Mouse (Mus musculus) heart, embryonic 16.5 days (tissue): Measurements from ENCODE around the gene Snupn. TPM values are rescaled to one million over a fixed set of nuclear protein-coding genes. Genes with fewer than 3 reads are reported as not detected.

ENCODE experiments used
- ATAC-seq: fragments of 200-750 bp; cut with Nextera tagmentation; replicated peaks from 2 replicates; pipeline ENCODE4 v1.8.0; 2017; ENCODE audit warnings: moderate number of reproducible peaks; ENCODE audit not compliant: insufficient read depth, low FRiP score; ENCODE audit errors: extremely low read depth
- H3K27ac ChIP-seq: fragments of 300-500 bp; sonication (generic); 2 replicates; pipeline ENCODE4 v1.5.1; 2014; ENCODE audit warnings: mild to moderate bottlenecking, low read length, control low read depth, moderate library complexity
- H3K27me3 ChIP-seq: fragments of 300-500 bp; sonication (generic); 2 replicates; pipeline ENCODE4 v1.6.1; 2014; ENCODE audit warnings: low read length, mixed read lengths; ENCODE audit not compliant: control insufficient read depth, insufficient read depth
- H3K36me3 ChIP-seq: fragments of 300-500 bp; sonication (generic); 2 replicates; pipeline ENCODE4 v1.6.1; 2014; ENCODE audit not compliant: control insufficient read depth, insufficient read depth
- H3K4me1 ChIP-seq: fragments of 300-500 bp; sonication (generic); 2 replicates; pipeline ENCODE4 v1.6.1; 2014; ENCODE audit warnings: low read length, mixed read lengths; ENCODE audit not compliant: control insufficient read depth, insufficient read depth
- H3K4me2 ChIP-seq: fragments of 300-500 bp; sonication (generic); 2 replicates; pipeline ENCODE4 v1.6.1; 2014; ENCODE audit warnings: low read depth, mild to moderate bottlenecking, control low read depth, low read length
- H3K4me3 ChIP-seq: fragments of 300-500 bp; sonication (generic); 2 replicates; pipeline ENCODE4 v1.5.1; 2014; ENCODE audit warnings: mild to moderate bottlenecking, control low read depth, low read length
- H3K9ac ChIP-seq: fragments of 300-500 bp; sonication (generic); 2 replicates; pipeline ENCODE4 v1.6.1; 2014; ENCODE audit warnings: low read length, control low read depth
- H3K9me3 ChIP-seq: fragments of 300-500 bp; sonication (generic); replicated peaks from 2 replicates; pipeline ENCODE4 v1.6.1; 2016; ENCODE audit warnings: low read length; ENCODE audit not compliant: control insufficient read depth
- WGBS: fragments of 180-500 bp; shearing (Covaris S2); extraction: QIAGEN DNeasy Blood & Tissue Kit; methylation state at CpG from one replicate; pipeline ENCODE4 v1.1.7; 2014; 5-methylcytosine and 5-hydroxymethylcytosine counted together
- polyA plus RNA-seq: library from polyadenylated mRNA; unstranded; fragments of >200 nt; fragmentation: Nextera tagmentation; extraction: Ambion mirVana; gene quantifications from 2 replicates; pipeline ENCODE4 v1.2.1, GENCODE M21; 2015

Gene Snupn
- polyA plus RNA-seq, 1 experiment from 2014 or later, result 17.8 TPM

- Histone ChIP-seq H3K9ac (peak overlapping the region; percentile 38; the same call in 1 of the 2 replicates), H3K36me3 (peaks cover 10% of the 10 kb centered on the region), H3K9me3 (peaks cover 6% of the 10 kb centered on the region; the same call in 1 of the 2 replicates), H3K4me1 (peaks cover 44% of the 10 kb centered on the region), H3K27ac (no peak overlapping the region), H3K4me2 (peak overlapping the region; percentile 72), H3K4me3 (peak overlapping the region; percentile 60), H3K27me3 (no peaks in the 10 kb centered on the region; the same call in 1 of the 2 replicates)
- WGBS, result 61% methylated on average over 10 of the region's 10 CpGs
- no peak for ATAC-seq
These were observed 24.3 kb upstream of the Snupn start for GRCm38 (mm10) chr9:56926387-56926786.

- under 1% methylated on average over 35 of the region's 35 CpGs for WGBS
These were observed 23.3 kb upstream of the Snupn start for GRCm38 (mm10) chr9:56927191-56928012.

GRCm38 (mm10) chr9:56928041-56928811, 22.5 kb upstream of the Snupn start, which contains the start of gene Snx33:
Snx33 (minus strand) TSS chr9:56928371.
- H3K4me2 ChIP-seq, result peak within 1 kb of the TSS; percentile 72
- under 1% methylated on average over 50 of the region's 50 CpGs for WGBS

More at GRCm38 (mm10) chr9:56927191-56928012, 23.3 kb upstream of the Snupn start:
- ATAC-seq, result no peak
- Histone ChIP-seq H3K9me3 (no peaks in the 10 kb centered on the region), H3K27me3 (no peaks in the 10 kb centered on the region; the same call in 1 of the 2 replicates), H3K27ac (peak overlapping the region; percentile 88), H3K4me2 (peak overlapping the region; percentile 72), H3K4me3 (peak overlapping the region; percentile 60), H3K36me3 (no peaks in the 10 kb centered on the region), H3K9ac (peak overlapping the region; percentile 80), H3K4me1 (peaks cover 43% of the 10 kb centered on the region)

GRCm38 (mm10) chr9:56929496-56929895, 21.2 kb upstream of the Snupn start:
- Histone ChIP-seq H3K4me1 (peaks cover 24% of the 10 kb centered on the region), H3K27me3 (no peaks in the 10 kb centered on the region; the same call in 1 of the 2 replicates), H3K27ac (no peak overlapping the region), H3K4me2 (no peak overlapping the region), H3K9ac (no peak overlapping the region), H3K9me3 (no peaks in the 10 kb centered on the region), H3K36me3 (no peaks in the 10 kb centered on the region), H3K4me3 (no peak overlapping the region)
- no peak for ATAC-seq
- 52% methylated on average over 4 of the region's 4 CpGs for WGBS

More at GRCm38 (mm10) chr9:56928041-56928811, 22.5 kb upstream of the Snupn start, which contains the start of gene Snx33:
- Histone ChIP-seq H3K27me3 (no peaks in the 10 kb centered on the region; the same call in 1 of the 2 replicates), H3K36me3 (no peaks in the 10 kb centered on the region), H3K9me3 (no peaks in the 10 kb centered on the region), H3K9ac (peak within 1 kb of the TSS; percentile 80), H3K4me3 (peak within 1 kb of the TSS; percentile 60), H3K27ac (peak within 1 kb of the TSS; percentile 88), H3K4me1 (peaks cover 36% of the 10 kb centered on the region)
- ATAC-seq, result peak; percentile 68

GRCm38 (mm10) chr9:56930556-56930955, 20.1 kb upstream of the Snupn start:
- Histone ChIP-seq H3K4me1 (peaks cover 19% of the 10 kb centered on the region), H3K9ac (no peak overlapping the region), H3K4me2 (no peak overlapping the region), H3K4me3 (no peak overlapping the region), H3K9me3 (no peaks in the 10 kb centered on the region), H3K27ac (no peak overlapping the region), H3K36me3 (no peaks in the 10 kb centered on the region), H3K27me3 (no peaks in the 10 kb centered on the region; the same call in 1 of the 2 replicates)
- 52% methylated on average over 1 of the region's 1 CpGs for WGBS
- no peak for ATAC-seq

GRCm38 (mm10) chr9:56936861-56937222, 13.8 kb upstream of the Snupn start:
- H3K36me3 ChIP-seq, result no peaks in the 10 kb centered on the region
- no peak for ATAC-seq
- peaks cover 9% of the 10 kb centered on the region for H3K4me1 ChIP-seq
- H3K9ac ChIP-seq, result peak overlapping the region; percentile 67; the same call in 1 of the 2 replicates
- peak overlapping the region; percentile 67 for H3K27ac ChIP-seq
- H3K4me2 ChIP-seq, result peak overlapping the region; percentile 77
- H3K27me3 ChIP-seq, result no peaks in the 10 kb centered on the region
- peak overlapping the region; percentile 91 for H3K4me3 ChIP-seq
- no peaks in the 10 kb centered on the region for H3K9me3 ChIP-seq
- WGBS, result 13% methylated on average over 6 of the region's 6 CpGs

- Histone ChIP-seq H3K27ac (peak within 1 kb of the TSS; percentile 93), H3K9ac (peak within 1 kb of the TSS; percentile 91), H3K27me3 (no peaks in the 10 kb centered on the region), H3K4me1 (peaks cover 9% of the 10 kb centered on the region), H3K4me2 (peak within 1 kb of the TSS; percentile 90), H3K36me3 (no peaks in the 10 kb centered on the region), H3K4me3 (peak within 1 kb of the TSS; percentile 91), H3K9me3 (no peaks in the 10 kb centered on the region)
- under 1% methylated on average over 73 of the region's 73 CpGs for WGBS
- peak; percentile 92 for ATAC-seq
These were observed 13.2 kb upstream of the Snupn start, which contains the start of gene Imp3 for GRCm38 (mm10) chr9:56937223-56938160. Imp3 (plus strand) TSS chr9:56937475.

GRCm38 (mm10) chr9:56938374-56938773, 12.3 kb upstream of the Snupn start:
- Histone ChIP-seq H3K36me3 (no peaks in the 10 kb centered on the region), H3K9me3 (no peaks in the 10 kb centered on the region), H3K27ac (peak overlapping the region; percentile 93), H3K27me3 (no peaks in the 10 kb centered on the region), H3K9ac (peak overlapping the region; percentile 91), H3K4me3 (peak overlapping the region; percentile 91), H3K4me2 (peak overlapping the region; percentile 90), H3K4me1 (peaks cover 9% of the 10 kb centered on the region)
- ATAC-seq, result no peak
- under 1% methylated on average over 7 of the region's 7 CpGs for WGBS
